Mouse (Mus musculus) forebrain, embryonic 12.5 days (tissue): ENCODE results near the gene Efcab2. TPM values are rescaled to one million over a fixed set of nuclear protein-coding genes. Genes with fewer than 3 reads are reported as not detected.
"Not testable (repeated sequence)": the region's sequence is repeated elsewhere in the genome, so short reads cannot be mapped to it uniquely, and the experiment has no call there.

Experiments
- ATAC-seq: fragments of 200-750 bp; cut with Nextera tagmentation; 2 replicates; pipeline ENCODE4 v1.8.0; 2017; ENCODE audit warnings: moderate TSS enrichment; ENCODE audit not compliant: low FRiP score
- H3K27ac ChIP-seq: fragments of 300-500 bp; sonication (generic); 2 replicates; pipeline ENCODE4 v1.5.1; 2016; ENCODE audit warnings: mild to moderate bottlenecking
- H3K27me3 ChIP-seq: fragments of 300-500 bp; sonication (generic); 2 replicates; pipeline ENCODE4 v1.6.1; 2016; ENCODE audit warnings: mild to moderate bottlenecking
- H3K36me3 ChIP-seq: fragments of 300-500 bp; sonication (generic); replicated peaks from 2 replicates; pipeline ENCODE4 v1.6.1; 2016; ENCODE audit warnings: mild to moderate bottlenecking
- H3K4me1 ChIP-seq: fragments of 300-500 bp; sonication (generic); 2 replicates; pipeline ENCODE4 v1.6.1; 2016
- H3K4me2 ChIP-seq: fragments of 300-500 bp; sonication (generic); 2 replicates; pipeline ENCODE4 v1.6.1; 2016; ENCODE audit warnings: mild to moderate bottlenecking, moderate library complexity
- H3K4me3 ChIP-seq: fragments of 300-500 bp; sonication (generic); replicated peaks from 2 replicates; pipeline ENCODE4 v1.5.1; 2016; ENCODE audit warnings: mild to moderate bottlenecking
- H3K9ac ChIP-seq: fragments of 300-500 bp; sonication (generic); 2 replicates; pipeline ENCODE4 v1.6.1; 2016; ENCODE audit warnings: mild to moderate bottlenecking
- H3K9me3 ChIP-seq: fragments of 300-500 bp; sonication (generic); 2 replicates; pipeline ENCODE4 v1.6.1; 2016
- WGBS: fragments of 180-500 bp; shearing (Covaris S2); methylation state at CpG from one replicate; pipeline ENCODE4 v1.1.7; 2016; 5-methylcytosine and 5-hydroxymethylcytosine counted together
- polyA plus RNA-seq: library from polyadenylated mRNA; unstranded; fragments of >200 nt; fragmentation: Nextera tagmentation; extraction: Ambion mirVana; gene quantifications from 2 replicates; pipeline ENCODE4 v1.2.1, GENCODE M21; 2016

The Efcab2 gene
- polyA plus RNA-seq, 1 experiment from 2014 or later: 9.6 TPM

DNA sequence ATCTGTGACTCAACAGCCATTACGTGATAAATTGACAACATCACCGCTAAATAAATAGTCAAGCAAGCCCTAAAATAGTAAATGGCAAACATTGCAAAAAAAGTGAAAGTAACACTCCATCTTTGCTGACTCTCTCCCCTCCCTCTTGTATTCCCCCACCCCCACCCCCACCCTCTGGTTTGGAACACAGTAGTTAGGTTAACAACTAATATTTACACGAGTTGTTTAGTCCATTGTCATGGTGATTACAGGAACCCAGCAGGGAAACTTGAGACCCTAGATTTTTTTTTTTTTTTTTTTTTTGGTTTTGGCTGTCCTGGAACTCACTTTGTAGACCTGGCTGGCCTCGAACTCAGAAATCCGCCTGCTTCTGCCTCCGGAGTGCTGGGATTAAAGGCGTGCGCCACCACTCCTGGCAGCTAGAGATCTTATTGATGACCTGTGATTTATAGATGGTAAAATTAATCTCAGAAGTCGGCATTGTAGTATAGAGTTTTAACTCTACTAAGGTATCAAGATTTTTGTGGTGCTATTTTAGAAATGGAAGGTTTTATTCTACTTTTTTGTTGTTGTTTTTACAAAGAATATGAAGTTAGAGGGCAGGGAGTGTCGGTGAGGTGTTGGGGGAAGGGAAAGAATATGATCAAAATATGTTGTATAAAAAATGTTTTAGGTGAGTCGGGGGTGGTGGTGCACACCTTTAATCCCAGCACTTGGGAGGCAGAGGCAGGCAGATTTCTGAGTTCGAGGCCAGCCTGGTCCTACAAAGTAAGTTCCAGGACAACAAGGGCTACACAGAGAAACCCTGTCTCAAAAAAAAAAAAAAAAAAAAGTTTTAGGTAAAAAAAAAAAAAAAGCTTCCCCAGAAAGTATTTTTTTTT, 1.1 kb downstream of the Efcab2 start:
- ATAC-seq: peak; percentile 7; the same call in 1 of the 2 replicates
- Histone ChIP-seq H3K9ac (peak overlapping the region; percentile 86), H3K4me1 (no peaks in the 10 kb centered on the region), H3K4me2 (peak overlapping the region; percentile 52), H3K36me3 (no peaks in the 10 kb centered on the region), H3K27me3 (no peaks in the 10 kb centered on the region), H3K27ac (peak overlapping the region; percentile 100), H3K4me3 (peak overlapping the region; percentile 51), H3K9me3 (no peaks in the 10 kb centered on the region)
- WGBS: 63% methylated on average over 12 of the region's 12 CpGs

DNA sequence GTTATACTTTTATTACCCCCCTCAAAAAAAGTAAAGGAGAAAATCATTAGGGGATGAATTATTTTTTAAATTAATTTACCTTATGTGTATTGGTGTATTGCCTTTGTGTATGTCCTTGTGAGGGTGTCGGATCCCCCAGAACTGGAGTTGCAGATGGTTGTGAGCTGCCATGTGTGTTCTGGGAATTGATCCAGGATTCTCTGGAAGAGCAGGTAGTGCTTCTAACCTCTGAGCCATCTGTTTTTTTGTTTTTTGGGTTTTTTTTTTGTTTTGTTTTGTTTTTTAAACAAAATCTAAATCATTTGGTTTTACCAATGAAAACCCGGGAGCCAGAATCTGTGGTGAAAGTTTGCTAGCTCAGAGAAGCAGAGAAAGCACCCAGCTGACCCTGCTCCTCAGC, 1.8 kb downstream of the Efcab2 start:
- Histone ChIP-seq H3K36me3 (no peaks in the 10 kb centered on the region), H3K4me1 (no peaks in the 10 kb centered on the region), H3K9ac (no peak overlapping the region), H3K27ac (no peak overlapping the region), H3K4me2 (no peak overlapping the region), H3K27me3 (no peaks in the 10 kb centered on the region), H3K4me3 (no peak overlapping the region), H3K9me3 (no peaks in the 10 kb centered on the region)
- WGBS: 86% methylated on average over 2 of the region's 2 CpGs
- no peak for ATAC-seq

DNA sequence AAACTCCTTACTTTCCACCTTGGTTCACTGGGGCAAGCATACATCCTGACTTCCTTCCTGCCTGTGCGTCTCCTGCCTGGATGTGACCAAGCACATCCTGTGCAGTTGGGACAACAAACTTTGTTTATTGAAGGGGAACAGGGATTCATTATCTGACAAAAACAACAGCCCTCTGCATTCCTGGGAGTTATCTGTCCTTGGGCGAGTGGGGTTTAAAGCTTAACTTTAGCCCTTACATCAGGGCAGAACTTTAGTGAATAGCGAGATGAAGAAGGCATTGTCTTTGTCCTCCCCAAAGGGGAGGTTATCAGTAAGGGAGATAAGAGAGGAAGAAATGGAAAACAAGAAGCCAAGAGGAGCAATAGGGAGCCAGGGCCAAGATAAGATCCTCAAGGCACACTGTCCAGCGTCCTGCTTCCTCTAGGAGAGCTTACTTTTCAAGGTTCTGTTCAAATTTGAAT, 3.0 kb downstream of the Efcab2 start:
- Histone ChIP-seq H3K9ac (no peak overlapping the region), H3K27me3 (no peaks in the 10 kb centered on the region), H3K4me3 (no peak overlapping the region), H3K27ac (no peak overlapping the region), H3K4me1 (no peaks in the 10 kb centered on the region), H3K4me2 (no peak overlapping the region), H3K9me3 (no peaks in the 10 kb centered on the region), H3K36me3 (no peaks in the 10 kb centered on the region)
- ATAC-seq: no peak
- WGBS: 64% methylated on average over 4 of the region's 4 CpGs

DNA sequence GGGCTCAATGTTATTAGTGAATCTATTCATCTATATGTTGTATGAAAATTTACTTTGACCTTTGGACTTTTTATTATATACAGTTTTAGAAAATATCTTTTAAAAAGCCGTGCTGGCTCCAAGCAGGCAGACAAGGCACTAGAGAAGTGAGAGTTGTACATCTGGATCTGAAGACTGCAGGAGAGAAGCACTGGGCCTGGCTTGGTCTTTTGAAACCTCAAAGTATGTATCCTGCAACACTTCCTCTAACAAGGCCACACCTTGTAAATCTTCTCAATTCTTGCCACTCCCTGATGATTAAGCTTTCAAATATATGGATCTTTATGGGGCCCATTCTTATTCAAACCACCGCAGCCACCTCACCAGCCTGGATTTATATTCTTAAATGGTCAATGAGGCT, 7.5 kb downstream of the Efcab2 start:
- H3K4me2 ChIP-seq, H3K9ac ChIP-seq, H3K27me3 ChIP-seq, H3K36me3 ChIP-seq, H3K9me3 ChIP-seq, H3K4me1 ChIP-seq, H3K27ac ChIP-seq, ATAC-seq, H3K4me3 ChIP-seq: not testable (repeated sequence)
- WGBS: 91% methylated on average over 2 of the region's 2 CpGs

DNA sequence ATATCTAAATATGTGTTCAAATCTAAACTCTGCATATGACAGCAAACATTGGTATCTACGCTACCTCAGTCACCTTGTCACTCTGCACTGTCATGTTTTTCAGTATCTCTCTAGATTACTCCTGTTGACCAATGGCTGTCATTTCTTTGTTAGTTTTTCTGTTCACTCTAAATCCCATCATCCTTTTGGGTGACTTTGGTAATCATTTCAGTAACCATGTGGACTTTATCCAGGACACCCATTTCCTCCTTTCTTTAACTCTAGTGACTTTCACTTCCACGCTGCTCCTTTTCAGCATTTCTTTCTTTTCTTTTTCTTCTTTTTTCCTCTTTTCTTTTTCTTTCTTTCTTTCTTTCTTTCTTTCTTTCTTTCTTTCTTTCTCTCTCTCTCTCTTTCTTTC, 13.7 kb downstream of the Efcab2 start:
- Histone ChIP-seq H3K4me3 (no peak overlapping the region), H3K4me2 (no peak overlapping the region), H3K9me3 (no peaks in the 10 kb centered on the region), H3K27ac (no peak overlapping the region), H3K36me3 (no peaks in the 10 kb centered on the region), H3K27me3 (no peaks in the 10 kb centered on the region), H3K4me1 (no peaks in the 10 kb centered on the region), H3K9ac (no peak overlapping the region)
- WGBS: 94% methylated on average over 2 of the region's 2 CpGs
- ATAC-seq: no peak

DNA sequence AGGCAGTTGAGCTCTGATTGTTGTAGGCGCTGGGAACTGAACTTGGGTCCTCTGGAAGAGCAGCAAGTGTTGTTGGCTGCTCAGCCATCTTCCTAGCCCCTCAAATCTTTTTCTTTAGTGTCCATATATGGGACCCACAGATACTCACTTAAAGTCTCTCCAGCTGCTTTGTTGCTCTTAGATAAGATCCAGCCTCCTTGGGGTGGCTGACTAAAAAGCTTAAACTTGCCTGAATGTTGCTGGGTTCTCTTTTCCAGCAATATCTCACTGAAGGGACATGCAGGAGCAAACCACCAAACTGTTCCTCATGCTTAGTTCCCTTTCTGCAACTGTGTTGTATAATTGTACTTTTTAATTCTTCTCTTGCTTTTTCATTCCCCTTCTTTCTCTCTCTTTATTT, 17.8 kb downstream of the Efcab2 start:
- Histone ChIP-seq H3K36me3 (no peaks in the 10 kb centered on the region), H3K4me1 (no peaks in the 10 kb centered on the region), H3K9ac (no peak overlapping the region), H3K9me3 (no peaks in the 10 kb centered on the region), H3K27ac (no peak overlapping the region), H3K27me3 (no peaks in the 10 kb centered on the region), H3K4me3 (no peak overlapping the region), H3K4me2 (no peak overlapping the region)
- no peak for ATAC-seq
- 76% methylated on average over 1 of the region's 1 CpGs for WGBS

DNA sequence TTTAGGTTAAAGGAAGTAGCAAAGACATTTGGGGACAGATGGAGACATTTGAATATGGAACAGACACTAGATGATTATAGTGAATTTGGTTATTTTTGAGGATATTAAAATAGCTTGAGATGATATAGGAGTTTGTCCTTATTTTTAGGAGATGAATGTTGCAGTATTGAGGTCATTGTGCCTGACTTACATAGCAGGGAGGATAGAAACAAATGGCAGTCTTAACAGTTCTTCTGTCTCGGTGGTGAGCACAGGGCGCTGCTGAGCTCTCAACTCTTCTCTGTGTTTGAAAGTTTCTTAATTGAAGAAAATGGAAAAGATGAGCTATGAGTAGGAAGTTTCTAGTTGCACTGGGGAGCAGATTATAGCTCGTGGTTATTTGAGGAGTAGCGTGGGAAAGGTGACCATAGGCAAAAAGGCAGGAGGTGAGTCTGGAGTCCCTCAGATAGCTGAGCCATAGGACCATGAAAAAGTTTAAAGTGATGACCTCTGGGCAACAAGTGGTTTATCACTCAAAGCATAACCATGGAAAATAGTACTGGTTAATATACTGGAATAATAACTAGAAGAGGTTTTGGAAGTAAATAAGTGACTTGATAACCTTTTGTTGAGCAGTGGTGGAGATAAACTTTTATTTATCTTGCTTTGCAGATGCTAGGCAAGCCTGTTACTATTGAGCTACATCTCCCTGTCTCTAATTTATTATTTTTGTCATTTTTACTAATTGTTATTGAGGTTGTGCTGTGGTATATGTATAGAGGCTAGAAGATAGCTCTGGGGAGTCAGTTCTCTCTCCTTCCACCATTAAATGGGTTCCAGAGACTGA, 25.9 kb downstream of the Efcab2 start:
- ATAC-seq: no peak
- Histone ChIP-seq H3K27me3 (no peaks in the 10 kb centered on the region), H3K4me2 (no peak overlapping the region), H3K9ac (no peak overlapping the region), H3K4me1 (no peaks in the 10 kb centered on the region), H3K27ac (no peak overlapping the region), H3K4me3 (no peak overlapping the region), H3K36me3 (no peaks in the 10 kb centered on the region), H3K9me3 (no peaks in the 10 kb centered on the region)
- 89% methylated on average over 4 of the region's 4 CpGs for WGBS

DNA sequence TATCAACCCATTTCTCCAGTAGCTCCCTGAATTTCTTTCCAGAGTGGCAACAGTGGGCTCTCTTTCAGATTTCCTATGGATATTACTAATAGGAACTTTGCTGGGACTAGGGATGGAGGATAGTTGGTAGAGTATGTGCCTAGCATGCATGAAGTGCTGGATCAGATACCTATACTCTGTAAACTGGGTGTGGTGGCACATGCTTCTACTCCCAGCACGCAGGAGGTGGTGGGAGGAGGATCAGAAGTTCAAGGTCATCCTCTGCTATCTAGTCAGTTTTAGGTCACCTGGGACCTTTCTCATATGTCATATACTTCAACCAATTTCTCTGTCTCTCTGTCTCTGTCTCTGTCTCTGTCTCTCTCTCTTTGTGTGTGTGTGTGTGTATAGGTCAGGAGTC, 27.7 kb downstream of the Efcab2 start:
- WGBS: 93% methylated on average over 1 of the region's 1 CpGs
- no peaks in the 10 kb centered on the region for H3K27me3 ChIP-seq
- H3K4me1 ChIP-seq: no peaks in the 10 kb centered on the region
- H3K9me3 ChIP-seq: no peaks in the 10 kb centered on the region
- ATAC-seq: no peak
- no peak overlapping the region for H3K4me3 ChIP-seq
- no peaks in the 10 kb centered on the region for H3K36me3 ChIP-seq
- H3K4me2 ChIP-seq: no peak overlapping the region
- H3K9ac ChIP-seq: no peak overlapping the region
- H3K27ac ChIP-seq: no peak overlapping the region

DNA sequence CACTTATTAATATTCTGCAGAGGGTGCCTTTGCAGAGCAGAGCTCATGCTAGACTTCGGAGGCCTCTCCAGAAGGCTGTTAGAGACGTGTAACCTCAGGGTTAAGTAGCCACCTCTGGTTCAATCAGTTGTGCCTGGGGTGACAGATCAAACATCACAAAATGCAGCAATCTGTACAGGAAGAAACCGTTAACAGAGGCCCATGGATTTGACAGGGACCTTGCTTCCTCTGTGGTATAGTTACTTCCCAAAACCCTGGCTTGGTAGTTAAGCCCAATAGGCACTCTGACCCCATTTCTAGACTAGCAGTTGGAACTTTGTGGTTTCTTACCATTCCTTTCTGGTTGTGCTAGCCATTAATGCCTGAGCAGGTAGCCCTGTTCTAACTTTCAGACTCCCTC, 38.5 kb downstream of the Efcab2 start:
- Histone ChIP-seq H3K9me3 (no peaks in the 10 kb centered on the region), H3K4me1 (peaks cover 6% of the 10 kb centered on the region; the same call in 1 of the 2 replicates), H3K27ac (no peak overlapping the region), H3K9ac (no peak overlapping the region), H3K27me3 (no peaks in the 10 kb centered on the region), H3K4me2 (no peak overlapping the region), H3K36me3 (no peaks in the 10 kb centered on the region), H3K4me3 (no peak overlapping the region)
- 54% methylated on average over 3 of the region's 3 CpGs for WGBS
- ATAC-seq: no peak

DNA sequence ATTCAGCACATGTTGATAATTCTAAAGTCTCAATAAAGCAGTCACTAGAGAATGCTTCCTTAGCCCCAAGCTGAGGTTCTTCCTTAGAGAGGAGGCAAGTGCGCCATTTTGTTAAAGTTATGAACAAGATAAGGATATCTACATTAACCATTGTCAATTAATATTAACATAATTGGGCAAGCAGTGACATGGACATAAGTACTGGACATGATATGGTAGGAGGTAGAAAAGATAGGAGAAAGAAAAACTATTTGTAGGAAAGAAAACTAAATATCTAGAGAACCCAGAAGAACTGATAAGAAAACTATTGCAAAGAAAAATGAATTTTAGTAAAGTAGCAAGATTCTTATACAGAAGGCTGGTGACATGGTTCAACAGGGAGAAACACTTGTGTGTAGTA, 41.2 kb downstream of the Efcab2 start:
- no peak overlapping the region for H3K4me2 ChIP-seq
- H3K27ac ChIP-seq: no peak overlapping the region
- H3K27me3 ChIP-seq: no peaks in the 10 kb centered on the region
- H3K36me3 ChIP-seq: no peaks in the 10 kb centered on the region
- no peak overlapping the region for H3K9ac ChIP-seq
- no peaks in the 10 kb centered on the region for H3K9me3 ChIP-seq
- WGBS: 96% methylated on average over 1 of the region's 1 CpGs
- H3K4me3 ChIP-seq: no peak overlapping the region
- ATAC-seq: no peak
- H3K4me1 ChIP-seq: peaks cover 6% of the 10 kb centered on the region; the same call in 1 of the 2 replicates

DNA sequence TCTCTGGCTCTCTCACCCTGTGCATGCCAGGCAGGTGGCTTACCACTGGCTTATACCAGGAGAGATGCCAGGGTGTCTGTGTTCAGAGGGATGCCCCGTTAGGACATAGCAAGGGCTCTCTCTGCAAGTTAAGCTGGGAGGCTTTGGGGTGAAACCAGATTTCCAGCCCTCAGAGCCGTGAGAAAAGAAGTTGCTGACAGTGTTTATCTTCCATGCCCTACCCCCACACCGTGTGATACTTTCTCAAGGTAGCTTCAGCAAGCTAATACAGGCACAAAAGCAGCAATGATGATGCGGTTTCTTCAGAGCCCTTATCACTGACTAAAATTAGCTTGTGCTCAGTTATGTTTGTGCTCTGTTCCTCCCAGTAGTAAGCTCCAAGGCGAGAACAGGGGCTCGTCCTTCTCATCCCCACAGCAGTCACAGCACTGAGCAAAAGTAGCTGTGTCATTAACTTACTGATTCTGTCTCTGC, 42.4 kb downstream of the Efcab2 start:
- Histone ChIP-seq H3K4me1 (peaks cover 6% of the 10 kb centered on the region; the same call in 1 of the 2 replicates), H3K27me3 (no peaks in the 10 kb centered on the region), H3K4me2 (no peak overlapping the region), H3K4me3 (no peak overlapping the region), H3K36me3 (no peaks in the 10 kb centered on the region), H3K27ac (no peak overlapping the region), H3K9me3 (no peaks in the 10 kb centered on the region), H3K9ac (no peak overlapping the region)
- WGBS: 70% methylated on average over 6 of the region's 6 CpGs
- no peak for ATAC-seq

DNA sequence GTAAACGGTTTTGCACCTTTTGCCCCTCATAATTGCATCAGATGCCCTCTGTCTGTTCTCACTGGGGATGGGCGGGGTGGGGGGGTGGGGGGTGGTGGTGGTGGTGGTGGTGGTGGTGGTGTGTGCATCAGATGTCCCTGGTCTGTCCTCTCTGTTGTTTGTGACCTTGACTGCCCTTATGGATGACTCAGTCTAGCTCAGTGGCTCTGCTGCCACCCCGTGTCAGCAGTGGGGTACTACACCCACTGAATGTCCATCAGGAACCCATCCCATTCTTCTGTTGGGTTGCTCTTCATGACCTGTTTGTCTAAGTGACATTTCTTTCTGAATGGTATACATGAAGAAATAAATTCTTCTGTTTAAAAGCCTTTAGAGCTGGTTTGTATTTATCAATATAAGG, 43.3 kb downstream of the Efcab2 start:
- H3K4me3 ChIP-seq: no peak overlapping the region

More for the DNA sequence above, 43.3 kb downstream of the Efcab2 start:
- Histone ChIP-seq H3K27me3 (no peaks in the 10 kb centered on the region), H3K9me3 (no peaks in the 10 kb centered on the region), H3K9ac (no peak overlapping the region), H3K4me2 (no peak overlapping the region), H3K27ac (no peak overlapping the region), H3K4me1 (peaks cover 2% of the 10 kb centered on the region; the same call in 1 of the 2 replicates), H3K36me3 (no peaks in the 10 kb centered on the region)
- peak; percentile 83 for ATAC-seq
- 25% methylated on average over 3 of the region's 3 CpGs for WGBS
